Mouse (Mus musculus) liver, adult (tissue): ENCODE measurements around the gene Hoxb6.

Source experiments
- GATA4 ChIP-seq: IDR thresholded peaks from 2 replicates; pipeline ENCODE4 v1.6.1; 2014; ENCODE audit warnings: mild to moderate bottlenecking, low read length; ENCODE audit not compliant: insufficient replicate concordance

The Hoxb6 gene

DNA sequence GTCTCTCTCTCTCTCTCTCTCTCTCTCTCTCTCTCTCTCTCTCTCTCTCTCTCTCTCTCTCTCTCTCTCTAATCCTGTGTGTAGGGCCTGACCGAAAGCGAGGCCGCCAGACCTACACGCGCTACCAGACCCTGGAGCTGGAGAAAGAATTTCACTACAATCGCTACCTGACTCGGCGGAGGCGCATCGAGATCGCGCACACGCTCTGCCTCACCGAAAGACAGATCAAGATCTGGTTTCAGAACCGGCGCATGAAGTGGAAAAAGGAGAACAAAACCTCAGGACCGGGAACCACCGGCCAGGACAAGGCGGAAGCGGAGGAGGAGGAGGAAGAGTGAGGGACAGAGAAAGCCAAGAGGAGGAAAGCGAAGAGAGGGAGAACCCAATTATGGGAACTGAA is 3.0 kb upstream of the Hoxb6 start:
- no peak for TF ChIP-seq GATA4

DNA sequence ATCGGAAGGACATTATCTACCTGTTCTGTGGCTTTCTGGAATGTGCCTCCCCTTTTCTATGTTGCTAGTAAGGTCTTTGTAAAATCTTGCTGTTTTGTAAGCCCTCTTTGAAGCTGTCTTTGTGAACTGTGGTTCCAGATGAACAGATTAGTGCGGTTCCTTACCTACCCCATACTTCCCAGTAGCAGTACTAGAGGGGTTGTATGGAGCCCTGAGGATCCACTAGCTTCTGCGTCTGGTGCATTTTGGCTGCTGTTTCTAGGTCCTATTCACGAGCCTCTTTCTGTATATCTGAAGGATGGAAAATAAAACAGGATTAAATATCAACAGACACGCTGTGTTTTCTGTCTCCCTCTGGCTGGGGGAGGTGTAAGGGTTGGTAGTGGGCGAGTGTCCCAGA is 2.4 kb upstream of the Hoxb6 start:
- no peak for TF ChIP-seq GATA4

DNA sequence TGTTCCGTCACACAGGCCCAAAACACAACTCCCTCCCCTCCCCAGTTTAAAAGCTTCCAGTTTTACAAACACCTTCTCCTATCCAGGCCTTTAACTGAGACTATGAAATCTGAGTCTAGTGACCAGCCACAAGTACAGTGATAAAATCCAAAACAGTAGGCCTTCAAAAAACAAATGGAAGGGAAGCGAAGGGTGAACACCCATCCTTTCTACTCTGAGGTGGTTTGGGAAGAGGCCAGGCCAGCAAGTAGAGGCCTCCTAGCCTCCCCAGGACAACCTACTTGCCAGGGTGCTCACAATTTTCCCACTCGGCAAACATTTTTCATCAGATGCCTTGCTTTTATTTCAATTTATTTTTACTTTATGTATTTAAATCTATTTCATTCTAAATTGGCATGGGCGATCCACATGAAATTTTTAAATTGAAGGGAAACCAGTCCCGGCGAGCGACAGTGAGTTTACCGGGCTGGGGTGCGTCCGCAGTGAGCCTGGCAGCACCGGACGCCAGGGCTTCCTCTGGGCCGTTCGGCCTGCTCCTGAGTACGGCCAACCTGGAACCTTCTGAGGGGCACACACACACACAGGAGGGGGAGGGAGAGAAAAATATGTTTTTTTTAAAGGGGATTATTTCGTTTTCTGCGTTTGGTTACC is 1.4 kb upstream of the Hoxb6 start:
- TF ChIP-seq GATA4: no peak

DNA sequence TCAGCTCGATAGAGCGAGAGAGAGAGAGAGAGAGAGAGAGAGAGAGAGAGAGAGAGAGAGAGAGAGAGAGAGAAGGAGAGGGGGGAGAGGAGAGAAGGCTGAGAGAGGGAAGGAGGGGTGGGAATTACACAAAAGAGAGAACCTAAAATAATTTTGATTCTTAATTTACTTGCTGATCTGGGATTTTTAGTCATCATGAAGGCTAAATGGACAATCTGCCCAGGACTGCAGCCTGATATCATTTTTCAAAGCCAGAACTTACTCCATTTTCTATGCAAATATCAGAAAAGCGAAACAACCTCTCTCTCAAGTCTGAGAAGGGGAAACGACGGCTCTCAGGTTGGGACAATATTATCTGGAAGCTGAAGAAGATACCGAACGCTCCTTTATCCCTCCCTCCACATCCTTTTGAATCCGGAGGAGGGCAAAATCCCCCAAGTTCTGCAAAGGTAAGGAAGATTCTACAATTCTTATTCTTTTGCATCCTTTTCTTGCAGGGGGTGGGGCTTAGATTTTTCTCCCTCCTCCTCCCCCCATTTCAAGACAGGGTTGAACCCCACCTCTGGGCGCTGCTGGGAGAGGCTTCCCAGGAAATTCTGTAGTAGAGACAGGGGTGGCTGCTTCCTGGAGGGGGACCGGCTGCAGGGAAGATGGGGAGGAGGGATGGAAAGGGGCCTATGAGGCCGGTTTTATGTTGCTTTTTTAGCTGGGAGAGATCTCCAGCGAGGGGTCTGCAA is 457 bp downstream of the Hoxb6 start:
- TF ChIP-seq GATA4: no peak

DNA sequence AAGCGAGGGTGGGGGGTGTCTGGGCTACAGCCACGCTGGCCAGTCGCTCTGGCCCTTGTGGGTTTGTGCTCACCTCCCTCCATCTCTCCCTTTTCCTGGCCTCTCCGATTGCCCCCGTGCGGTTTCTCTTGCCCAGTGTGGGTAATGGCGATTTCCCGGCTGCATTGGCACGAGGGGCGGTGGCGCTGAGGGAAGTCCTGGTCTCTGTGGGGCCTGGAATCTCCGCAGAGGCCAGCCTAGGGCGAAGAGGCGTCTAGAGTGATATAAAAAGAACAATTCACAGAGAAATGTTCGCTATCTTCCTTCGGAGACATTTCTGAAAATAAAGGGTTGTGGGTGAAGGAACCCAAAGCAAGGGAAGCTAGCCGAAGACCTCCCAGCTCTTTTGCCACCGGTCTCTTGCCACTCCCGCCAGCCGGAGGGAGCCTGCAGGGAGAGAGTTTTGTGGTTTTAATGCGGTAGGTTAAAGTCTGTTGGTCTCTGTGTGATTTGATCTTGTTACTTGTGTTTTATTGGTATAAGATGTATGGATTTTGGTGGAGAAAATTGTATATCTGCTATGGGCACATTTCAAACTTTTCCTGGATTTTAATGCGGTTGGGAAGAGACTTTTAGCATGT is 1.1 kb downstream of the Hoxb6 start:
- TF ChIP-seq GATA4: no peak

DNA sequence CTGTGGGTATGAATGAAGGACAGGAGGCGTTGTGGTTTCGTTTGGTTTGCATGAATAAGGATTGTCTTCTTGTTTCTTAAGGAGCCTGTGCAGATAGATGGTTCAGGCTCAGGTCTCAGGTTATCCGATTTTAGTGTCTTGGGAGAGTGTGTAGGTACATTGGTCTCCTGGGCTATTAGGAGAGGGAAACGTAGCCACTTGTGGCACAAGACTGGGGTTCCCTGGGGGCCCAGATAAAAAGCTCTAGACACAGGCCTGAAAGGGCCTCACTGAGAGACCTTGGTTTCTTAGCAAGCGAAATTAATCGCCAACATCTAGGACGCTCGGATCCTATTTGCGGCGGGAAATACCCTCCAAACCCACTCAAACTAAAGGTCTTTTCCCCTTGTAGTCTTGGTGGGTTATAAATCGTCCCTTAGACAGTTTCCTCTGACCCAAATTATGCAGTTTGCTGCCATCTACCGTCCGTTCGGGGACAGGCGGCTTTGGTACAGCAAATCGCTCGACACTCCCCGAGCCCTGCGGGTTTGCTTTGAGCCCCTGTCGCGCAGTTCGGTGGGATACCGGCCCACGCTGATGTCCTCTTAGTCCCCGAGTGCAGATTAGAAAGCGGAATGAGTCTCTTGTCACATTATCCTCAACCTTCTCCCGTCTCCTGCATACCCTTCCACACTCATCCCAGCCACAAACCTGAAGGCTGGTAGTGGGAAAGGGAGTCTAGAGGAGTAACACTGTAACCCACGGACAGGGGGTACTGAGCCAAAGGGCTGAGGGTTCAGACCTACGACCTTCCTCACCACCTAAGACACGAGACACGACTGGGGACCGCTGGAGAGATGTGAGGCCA is 2.2 kb downstream of the Hoxb6 start:
- TF ChIP-seq GATA4: no peak

DNA sequence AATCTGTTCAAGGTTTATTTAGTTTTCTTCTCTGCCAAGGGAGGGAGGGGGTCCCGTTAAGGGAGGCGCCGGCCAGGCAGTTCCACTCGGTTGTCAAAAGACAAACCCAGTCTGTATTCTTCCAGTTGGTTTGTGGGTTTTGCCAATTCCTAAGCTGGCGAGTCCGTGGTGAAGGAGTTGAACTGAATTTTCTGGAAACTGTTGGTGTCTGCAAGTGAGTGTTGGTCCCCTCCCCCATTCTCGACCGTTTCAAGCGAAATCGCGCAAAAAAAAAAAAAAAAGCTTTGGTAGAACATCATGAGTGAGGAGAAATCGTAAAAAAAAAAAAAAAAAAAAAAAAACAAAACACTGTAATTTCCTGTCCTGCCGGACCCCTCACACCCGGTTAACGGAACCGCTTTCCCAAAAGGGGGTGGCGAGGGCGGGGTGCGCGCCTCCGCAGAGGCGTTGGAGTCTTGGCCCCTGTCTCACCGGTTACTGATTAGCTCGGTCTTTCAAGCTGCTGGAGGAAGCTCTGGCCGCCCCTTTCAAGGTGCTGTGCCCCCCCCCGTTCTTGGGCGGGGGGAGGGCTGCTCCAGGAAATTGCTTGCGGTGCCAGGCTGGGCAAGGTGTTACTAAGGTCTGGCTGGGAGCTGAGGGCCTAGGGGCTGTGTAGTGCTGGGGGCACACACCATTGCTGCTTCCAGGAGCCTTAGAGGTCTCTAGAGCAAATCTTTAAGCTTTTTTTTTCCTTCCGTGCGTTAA is 3.0 kb downstream of the Hoxb6 start:
- no peak for TF ChIP-seq GATA4

DNA sequence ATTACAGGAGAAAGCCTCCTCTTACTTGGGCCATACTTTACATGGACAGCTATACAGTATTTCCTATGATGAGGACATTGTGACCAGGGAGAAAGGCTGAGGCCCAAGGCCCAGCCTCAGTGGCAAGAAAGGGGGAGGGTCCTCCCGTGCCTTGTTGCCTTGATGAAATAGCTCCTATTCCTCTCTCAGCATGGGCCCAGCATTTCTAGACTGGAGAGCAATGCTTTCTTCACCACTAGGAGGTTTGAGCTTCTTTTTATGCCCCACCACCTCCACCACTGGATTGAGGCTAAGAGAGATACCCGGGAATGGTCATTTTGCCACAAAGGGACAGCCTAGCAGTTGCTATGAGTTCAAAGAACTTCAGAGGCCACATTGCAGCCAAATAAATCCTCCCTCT is 4.7 kb downstream of the Hoxb6 start:
- TF ChIP-seq GATA4: no peak

DNA sequence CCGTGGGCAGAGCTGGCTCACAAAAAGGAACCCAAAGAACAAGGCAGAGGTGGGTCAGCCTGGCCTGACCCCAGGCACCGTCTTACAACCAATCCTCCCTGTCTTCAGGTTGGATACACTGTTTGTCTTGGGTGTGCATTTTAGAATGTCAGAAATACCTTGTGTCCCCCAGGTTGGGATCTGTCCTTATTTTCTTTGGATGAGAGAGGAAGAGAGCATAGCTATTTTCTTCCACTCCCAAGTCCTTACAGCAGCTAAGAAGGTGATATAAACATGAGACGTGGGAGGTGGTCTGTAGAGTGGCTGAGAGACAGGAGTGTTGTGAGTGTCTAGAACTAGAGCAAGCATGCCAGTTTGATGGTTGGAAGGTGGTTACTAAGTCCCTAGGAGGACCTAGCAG is 5.2 kb downstream of the Hoxb6 start:
- TF ChIP-seq GATA4: no peak

DNA sequence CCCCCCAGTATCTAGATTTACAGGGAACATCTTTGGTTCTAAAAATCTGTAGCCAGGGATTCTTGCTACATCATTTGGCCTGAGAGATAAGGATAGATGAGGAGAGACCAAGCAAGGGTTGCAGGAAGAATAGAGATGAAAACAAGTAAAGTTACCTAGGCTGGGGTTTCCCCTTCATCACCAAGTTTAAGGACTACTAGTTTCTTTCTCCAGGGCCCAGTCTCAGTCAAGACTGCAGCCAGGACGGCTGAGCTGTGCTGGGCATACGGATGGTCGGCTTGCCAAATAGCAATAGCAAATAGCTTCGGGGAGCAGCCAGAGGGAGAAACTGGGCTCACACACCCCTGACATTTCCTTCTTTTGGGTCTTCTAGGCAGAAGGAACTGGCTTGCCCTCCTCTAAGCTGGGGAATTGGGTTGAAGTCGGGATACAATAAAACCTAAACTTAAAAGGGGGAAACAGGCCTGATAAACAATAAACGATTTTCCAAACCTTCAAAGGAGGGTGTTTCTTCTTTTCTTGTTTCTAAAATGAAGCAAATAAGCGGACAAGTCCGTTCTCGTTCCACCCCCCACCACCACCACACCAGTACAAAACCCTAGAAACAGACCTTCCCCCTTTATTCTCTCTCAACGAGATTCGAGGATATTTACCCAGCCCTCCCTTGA is 5.8 kb downstream of the Hoxb6 start:
- no peak for TF ChIP-seq GATA4

DNA sequence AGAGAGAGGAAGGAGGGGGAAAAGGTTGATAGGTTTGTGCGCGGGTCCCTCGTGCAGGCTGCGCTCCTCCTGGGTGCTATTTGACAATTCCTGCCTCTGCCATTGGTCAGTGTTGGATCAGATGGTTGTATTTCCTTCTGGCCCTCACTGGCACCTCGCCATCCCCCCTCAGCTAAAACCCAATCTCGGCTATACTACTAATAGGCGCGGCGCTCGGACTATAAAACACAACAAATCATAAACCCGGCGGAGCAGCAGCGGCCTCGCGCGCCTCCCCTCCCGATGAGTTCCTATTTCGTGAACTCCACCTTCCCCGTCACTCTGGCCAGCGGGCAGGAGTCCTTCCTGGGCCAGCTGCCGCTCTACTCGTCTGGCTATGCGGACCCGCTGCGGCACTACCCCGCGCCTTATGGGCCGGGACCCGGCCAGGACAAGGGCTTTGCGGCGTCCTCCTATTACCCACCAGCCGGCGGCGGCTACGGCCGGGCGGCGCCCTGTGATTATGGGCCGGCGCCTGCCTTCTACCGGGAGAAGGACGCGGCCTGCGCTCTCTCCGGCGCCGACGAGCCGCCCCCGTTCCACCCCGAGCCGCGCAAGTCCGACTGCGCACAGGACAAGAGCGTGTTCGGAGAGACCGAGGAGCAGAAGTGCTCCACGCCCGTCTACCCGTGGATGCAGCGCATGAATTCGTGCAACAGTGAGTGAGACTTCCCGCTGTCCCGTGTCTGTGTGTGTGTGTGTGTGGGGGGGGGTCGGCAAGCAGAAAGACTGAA is 6.8 kb downstream of the Hoxb6 start:
- TF ChIP-seq GATA4: no peak

DNA sequence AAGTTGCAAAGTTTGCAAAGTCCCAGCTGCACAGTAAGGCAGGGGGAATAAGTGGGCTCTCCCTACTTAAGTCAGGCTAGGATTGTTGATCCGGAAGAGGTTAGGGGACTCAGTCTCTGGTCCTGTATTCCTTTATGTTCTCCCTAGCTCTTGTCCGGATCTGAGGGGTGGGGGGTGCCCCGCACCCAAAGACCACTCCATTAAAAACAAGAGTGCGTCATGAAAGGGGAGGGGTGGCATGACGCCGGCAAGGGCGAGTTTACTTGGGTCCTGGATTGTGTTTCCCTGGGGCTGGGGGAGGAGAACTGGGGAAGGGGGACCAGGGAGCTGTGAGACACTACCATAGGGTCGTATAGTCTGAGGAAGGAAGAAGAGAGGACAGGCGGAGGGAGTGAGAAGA is 7.5 kb downstream of the Hoxb6 start:
- TF ChIP-seq GATA4: no peak

DNA sequence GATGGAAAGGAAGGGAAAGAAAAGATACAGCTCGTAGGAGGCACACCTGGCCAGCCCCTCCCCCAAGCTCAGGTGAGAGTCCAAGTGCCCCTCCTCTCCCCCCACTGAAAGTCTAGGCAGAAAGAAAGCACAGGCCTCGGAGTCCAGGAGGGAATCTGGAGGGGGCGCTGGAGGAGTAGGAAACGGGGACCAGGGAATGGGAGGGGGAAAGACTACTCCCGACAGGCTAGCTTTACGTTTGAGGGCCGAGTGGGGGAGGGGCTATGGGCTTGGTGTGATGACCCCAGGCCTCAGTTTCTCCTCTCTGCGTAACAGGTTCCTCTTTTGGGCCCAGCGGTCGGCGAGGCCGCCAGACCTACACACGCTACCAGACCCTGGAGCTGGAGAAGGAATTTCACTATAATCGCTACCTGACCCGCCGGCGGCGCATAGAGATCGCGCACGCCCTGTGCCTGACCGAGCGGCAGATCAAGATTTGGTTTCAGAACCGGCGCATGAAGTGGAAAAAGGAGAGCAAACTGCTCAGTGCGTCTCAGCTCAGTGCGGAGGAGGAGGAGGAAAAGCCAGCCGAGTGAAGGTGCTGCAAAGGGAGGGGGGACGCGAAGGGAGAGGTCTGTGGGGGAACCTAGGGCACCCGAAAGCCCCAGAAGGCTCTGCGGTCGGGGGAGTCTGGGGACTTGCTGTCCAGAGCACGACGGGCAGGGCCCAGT is 8.2 kb downstream of the Hoxb6 start:
- no peak for TF ChIP-seq GATA4
